Mouse (Mus musculus) CH12.LX (cell line): ENCODE measurements around the gene Tmem89. TPM values are rescaled to one million over a fixed set of nuclear protein-coding genes. Genes with fewer than 3 reads are reported as not detected.

ENCODE experiments used
- DNase-seq: peaks from one replicate; pipeline ENCODE4 v3.0.0-alpha.2; 2013; ENCODE audit errors: extremely low read depth
- H3K27ac ChIP-seq: 2 replicates; pipeline ENCODE4 v1.5.1; 2012; ENCODE audit warnings: low read depth, mild to moderate bottlenecking, control low read depth, moderate library complexity; ENCODE audit not compliant: insufficient read depth
- H3K27me3 ChIP-seq: replicated peaks from 2 replicates; pipeline ENCODE3; 2012; ENCODE audit warnings: inconsistent platforms
- H3K36me3 ChIP-seq, 2 experiments: replicated peaks in 1 of 2; 2 replicates each; pipeline versions ENCODE3 to v1.6.1; 2012; ENCODE audit warnings: inconsistent platforms in 1 of 2, low read length in 1 of 2, mild to moderate bottlenecking in 1 of 2, mixed read lengths in 1 of 2, moderate library complexity in 1 of 2; ENCODE audit not compliant: control insufficient read depth in 1 of 2, insufficient read depth in 1 of 2
- H3K4me1 ChIP-seq, 2 experiments: 2 replicates each; pipeline ENCODE4 v1.6.1; 2012; ENCODE audit warnings: inconsistent platforms in 1 of 2, moderate library complexity in 1 of 2; ENCODE audit not compliant: insufficient read depth in 2 of 2, control insufficient read depth in 1 of 2
- H3K4me2 ChIP-seq: 2 replicates; pipeline ENCODE4 v1.6.1; 2012; ENCODE audit warnings: low read depth, mild to moderate bottlenecking, control low read depth; ENCODE audit not compliant: poor library complexity, insufficient read depth, severe bottlenecking
- H3K4me3 ChIP-seq, 3 experiments: fragments of 150-350 bp in 1 of 3; sonication (generic) in 1 of 3; replicated peaks in 1 of 3; 2 replicates each; pipeline versions ENCODE3 to v1.5.1; 2011 to 2012; ENCODE audit warnings: low read depth in 2 of 3, low read length in 2 of 3, mild to moderate bottlenecking in 2 of 3, moderate library complexity in 2 of 3, control low read depth in 1 of 3, improper control_type of control experiment in 1 of 3, inconsistent platforms in 1 of 3, mixed read lengths in 1 of 3; ENCODE audit not compliant: poor library complexity in 1 of 3
- H3K79me2 ChIP-seq: replicated peaks from 2 replicates; pipeline ENCODE4 v1.6.1; 2012; ENCODE audit warnings: mild to moderate bottlenecking, moderate library complexity; ENCODE audit not compliant: control insufficient read depth, poor library complexity, insufficient read depth, severe bottlenecking; ENCODE audit errors: extremely low read depth
- H3K9ac ChIP-seq: 2 replicates; pipeline ENCODE4 v1.6.1; 2012; ENCODE audit warnings: low read depth, mild to moderate bottlenecking, control low read depth, moderate library complexity; ENCODE audit not compliant: insufficient read depth
- H3K9me3 ChIP-seq: replicated peaks from 2 replicates; pipeline ENCODE3; 2012; ENCODE audit warnings: low read length, inconsistent platforms, mixed read lengths
- CHD2 ChIP-seq: IDR thresholded peaks from 2 replicates; pipeline ENCODE4 v1.6.1; 2011; ENCODE audit warnings: low read length, improper control_type of control experiment
- CTCF ChIP-seq, 2 experiments: IDR thresholded peaks in 1 of 2; conservative IDR thresholded peaks in 1 of 2; 2 replicates each; pipeline ENCODE4 v1.5.1; 2011 to 2012; ENCODE audit warnings: low read depth in 2 of 2, low read length in 2 of 2, improper control_type of control experiment in 1 of 2, inconsistent platforms in 1 of 2, mild to moderate bottlenecking in 1 of 2, moderate library complexity in 1 of 2
- ELF1 ChIP-seq: IDR thresholded peaks from 2 replicates; pipeline ENCODE4 v1.6.1; 2014; ENCODE audit warnings: low read depth, mild to moderate bottlenecking, inconsistent platforms, low read length, improper control_type of control experiment
- EP300 ChIP-seq: IDR thresholded peaks from 2 replicates; pipeline ENCODE4 v1.6.1; 2011; ENCODE audit warnings: low read length, improper control_type of control experiment
- GABPA ChIP-seq: IDR thresholded peaks from 2 replicates; pipeline ENCODE4 v1.6.1; 2012; ENCODE audit warnings: low read depth, low read length, improper control_type of control experiment, inconsistent platforms; ENCODE audit not compliant: insufficient replicate concordance
- IRF4 ChIP-seq: IDR thresholded peaks from 2 replicates; pipeline ENCODE4 v1.6.1; 2014; ENCODE audit warnings: low read depth, mild to moderate bottlenecking, inconsistent platforms, low read length, improper control_type of control experiment
- KAT2A ChIP-seq: IDR thresholded peaks from 2 replicates; pipeline ENCODE4 v1.6.1; 2012; ENCODE audit warnings: low read length, improper control_type of control experiment, inconsistent platforms; ENCODE audit not compliant: insufficient replicate concordance
- MEF2A ChIP-seq: IDR thresholded peaks from 2 replicates; pipeline ENCODE4 v1.6.1; 2014; ENCODE audit warnings: low read depth, mild to moderate bottlenecking, inconsistent platforms, low read length, improper control_type of control experiment, borderline replicate concordance
- MYC ChIP-seq: IDR thresholded peaks from 2 replicates; pipeline ENCODE4 v1.6.1; 2011; ENCODE audit warnings: low read depth, mild to moderate bottlenecking, improper control_type of control experiment, low read length
- NELFE ChIP-seq: IDR thresholded peaks from 2 replicates; pipeline ENCODE4 v1.6.1; 2011; ENCODE audit warnings: low read depth, low read length, improper control_type of control experiment
- PAX5 ChIP-seq: IDR thresholded peaks from 2 replicates; pipeline ENCODE4 v1.6.1; 2012; ENCODE audit warnings: low read length, inconsistent platforms, mixed read lengths
- RCOR1 ChIP-seq: conservative IDR thresholded peaks from 2 replicates; pipeline ENCODE4 v1.6.1; 2012; ENCODE audit warnings: low read depth, mild to moderate bottlenecking, inconsistent platforms, low read length, improper control_type of control experiment
- SMC3 ChIP-seq: IDR thresholded peaks from 2 replicates; pipeline ENCODE4 v1.6.1; 2011; ENCODE audit warnings: low read depth, low read length, improper control_type of control experiment
- USF1 ChIP-seq: IDR thresholded peaks from 2 replicates; pipeline ENCODE4 v1.6.1; 2014; ENCODE audit warnings: low read depth, mild to moderate bottlenecking, inconsistent platforms, low read length, improper control_type of control experiment
- USF2 ChIP-seq: conservative IDR thresholded peaks from 2 replicates; pipeline ENCODE4 v1.6.1; 2011; ENCODE audit warnings: low read depth, low read length, improper control_type of control experiment
- ZNF384 ChIP-seq: IDR thresholded peaks from 2 replicates; pipeline ENCODE4 v1.6.1; 2012; ENCODE audit warnings: low read depth, low read length, improper control_type of control experiment, inconsistent platforms
- dilution Hi-C: fragments of 300-500 bp; cut with MboI; formaldehyde crosslinking; loops from 2 replicates; pipeline ENCODE4 v1.14.3; 2020; ENCODE audit warnings: low sequenced_read_pairs; ENCODE audit not compliant: extremely low pct_unique_long_range_greater_than_20kb, extremely low pct_ligation_motif_present
- in situ Hi-C: fragments of 300-500 bp; cut with MboI; formaldehyde crosslinking; loops from 3 replicates; pipeline ENCODE4 v1.14.3; 2019; ENCODE audit warnings: low sequenced_read_pairs, low pct_ligation_motif_present, low pct_unique_long_range_greater_than_20kb, mixed read lengths
- polyA plus RNA-seq: library from polyadenylated mRNA; unstranded; fragments of >175 nt; gene quantifications from 2 replicates; pipeline ENCODE4 v1.2.1, GENCODE M21; 2012; ENCODE audit warnings: low read depth; ENCODE audit not compliant: insufficient read length
- total RNA-seq, 2 experiments: library from RNA; depleted of rRNA; stranded (reverse); fragments of 300-350 nt in 1 of 2; fragments of >200 nt in 1 of 2; gene quantifications; 2 replicates each; pipeline ENCODE4 v1.2.3; 2012 to 2014

Gene Tmem89
- total and polyA plus RNA-seq, 3 experiments: not detected

GRCm38 (mm10) chr9:108945111-108945510, 30.7 kb downstream of the Tmem89 start:
- dilution Hi-C loops: no loop called here

GRCm38 (mm10) chr9:108945608-108946007, 31.2 kb downstream of the Tmem89 start:
- H3K27me3 ChIP-seq: no peaks in the 10 kb centered on the region
- peaks cover 87 to 93% of the 10 kb centered on the region in 2 experiments for H3K36me3 ChIP-seq
- no peak overlapping the region for H3K9ac ChIP-seq
- in situ Hi-C loops (no loop called here), dilution Hi-C loops (no loop called here)
- no peak overlapping the region for H3K4me3 ChIP-seq
- H3K9me3 ChIP-seq: no peaks in the 10 kb centered on the region
- TF ChIP-seq KAT2A (no peak), ELF1 (no peak), MYC (no peak), ZNF384 (no peak), EP300 (no peak), USF2 (no peak), CTCF (conservative IDR thresholded peaks at IDR 0.05 in 1 of 2, IDR thresholded peaks at IDR 0.05 in 1 of 2; ENCODE audit: low read depth in 2 of 2, low read length in 2 of 2) (no peak), NELFE (no peak), USF1 (no peak), MEF2A (no peak), CHD2 (no peak), IRF4 (no peak), PAX5 (no peak), SMC3 (no peak)
- no peak for DNase-seq
- H3K27ac ChIP-seq: no peak overlapping the region
- H3K4me1 ChIP-seq: no peaks in the 10 kb centered on the region
- H3K4me2 ChIP-seq: no peak overlapping the region
- no peaks in the 10 kb centered on the region; the same call in 1 of the 2 replicates for H3K79me2 ChIP-seq

More at GRCm38 (mm10) chr9:108945111-108945510, 30.7 kb downstream of the Tmem89 start:
- H3K4me3 ChIP-seq: no peak overlapping the region
- no peak overlapping the region for H3K27ac ChIP-seq
- peaks cover 85 to 92% of the 10 kb centered on the region in 2 experiments for H3K36me3 ChIP-seq
- no peaks in the 10 kb centered on the region; the same call in 1 of the 2 replicates for H3K79me2 ChIP-seq
- H3K4me2 ChIP-seq: no peak overlapping the region
- in situ Hi-C loops: no loop called here
- H3K27me3 ChIP-seq: no peaks in the 10 kb centered on the region
- no peak overlapping the region for H3K9ac ChIP-seq
- no peaks in the 10 kb centered on the region for H3K4me1 ChIP-seq
- TF ChIP-seq KAT2A (no peak), GABPA (no peak), RCOR1 (no peak)
- TF ChIP-seq, all 38 proteins: peak for 0
- no peaks in the 10 kb centered on the region for H3K9me3 ChIP-seq
- no peak for DNase-seq
